Mouse (Mus musculus): ENCODE results near the gene Txn1. TPM values are rescaled to one million over a fixed set of nuclear protein-coding genes. Genes with fewer than 3 reads are reported as not detected.

Txn1 gene
- polyA plus RNA-seq, 1 experiment = 69.7 TPM

DNA sequence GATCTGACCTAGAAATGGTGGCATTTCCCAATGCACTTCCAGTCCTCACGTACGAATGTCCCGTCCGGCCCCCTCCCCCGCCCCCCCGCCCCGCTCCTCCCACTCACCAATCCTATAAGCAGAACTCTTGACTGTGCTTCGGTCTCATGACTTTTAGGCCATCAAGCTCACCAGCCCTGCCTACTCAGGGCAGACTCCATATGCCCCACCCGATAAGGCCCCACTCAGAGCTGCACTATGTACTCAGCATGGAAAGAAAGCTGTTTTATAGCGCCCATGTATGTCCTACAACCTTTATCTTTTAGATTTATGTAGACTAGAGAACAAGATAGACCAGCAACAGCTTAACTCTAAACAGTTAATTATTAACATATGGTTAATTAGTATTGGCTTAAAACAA, 9.2 kb downstream of the Txn1 start:
- no peak overlapping the region for H3K4me3 ChIP-seq (ENCODE audit: extremely low read depth, insufficient read depth, insufficient read length)
- peaks cover 32% of the 10 kb centered on the region for H3K36me3 ChIP-seq (ENCODE audit: control insufficient read depth, insufficient read depth, low read length)
- no peak overlapping the region for H3K27ac ChIP-seq (ENCODE audit: insufficient read depth, low read length)
- DNase-seq (ENCODE audit: low read depth in 1 of 2, low spot score in 2 of 2) = no peak
- H3K4me1 ChIP-seq (ENCODE audit: control insufficient read depth, insufficient read depth, insufficient read length) = no peaks in the 10 kb centered on the region
- TF ChIP-seq CTCF (IDR thresholded peaks at IDR 0.05; ENCODE audit: extremely low read depth, insufficient read depth, insufficient read length, insufficient replicate concordance) (no peak), POLR2A (IDR thresholded peaks at IDR 0.05; ENCODE audit: low read depth, low read length) (no peak)
- 92% methylated on average over 10 of the region's 10 CpGs for WGBS
- no peaks in the 10 kb centered on the region for H3K27me3 ChIP-seq (ENCODE audit: control insufficient read depth, insufficient read depth, low read length)

- H3K36me3 ChIP-seq (ENCODE audit: control insufficient read depth, insufficient read depth, low read length) = peaks cover 7% of the 10 kb centered on the region
- no peak for TF ChIP-seq POLR2A (IDR thresholded peaks at IDR 0.05; ENCODE audit: low read depth, low read length)
- no peak for TF ChIP-seq CTCF (IDR thresholded peaks at IDR 0.05; ENCODE audit: extremely low read depth, insufficient read depth, insufficient read length, insufficient replicate concordance)
- H3K4me1 ChIP-seq (ENCODE audit: control insufficient read depth, insufficient read depth, insufficient read length) = no peaks in the 10 kb centered on the region
- H3K4me3 ChIP-seq (ENCODE audit: extremely low read depth, insufficient read depth, insufficient read length) = no peak overlapping the region
- no peaks in the 10 kb centered on the region for H3K27me3 ChIP-seq (ENCODE audit: control insufficient read depth, insufficient read depth, low read length)
- WGBS = 92% methylated on average over 2 of the region's 2 CpGs
- H3K27ac ChIP-seq (ENCODE audit: insufficient read depth, low read length) = no peak overlapping the region
- no peak for DNase-seq (ENCODE audit: low read depth in 1 of 2, low spot score in 2 of 2)
Measured at GRCm38 (mm10) chr4:57942892-57943291, 13.3 kb downstream of the Txn1 start.

GRCm38 (mm10) chr4:57940631-57941030, 15.6 kb downstream of the Txn1 start:
- no peak for DNase-seq (ENCODE audit: low read depth in 1 of 2, low spot score in 2 of 2)
- 88% methylated on average over 4 of the region's 4 CpGs for WGBS
- no peak overlapping the region for H3K4me3 ChIP-seq (ENCODE audit: extremely low read depth, insufficient read depth, insufficient read length)
- no peak for TF ChIP-seq CTCF (IDR thresholded peaks at IDR 0.05; ENCODE audit: extremely low read depth, insufficient read depth, insufficient read length, insufficient replicate concordance)
- TF ChIP-seq POLR2A (IDR thresholded peaks at IDR 0.05; ENCODE audit: low read depth, low read length) = no peak
- H3K27me3 ChIP-seq (ENCODE audit: control insufficient read depth, insufficient read depth, low read length) = no peaks in the 10 kb centered on the region
- no peak overlapping the region for H3K27ac ChIP-seq (ENCODE audit: insufficient read depth, low read length)
- no peaks in the 10 kb centered on the region for H3K4me1 ChIP-seq (ENCODE audit: control insufficient read depth, insufficient read depth, insufficient read length)
- peaks cover 5% of the 10 kb centered on the region for H3K36me3 ChIP-seq (ENCODE audit: control insufficient read depth, insufficient read depth, low read length)

- DNase-seq (ENCODE audit: low read depth in 1 of 2, low spot score in 2 of 2) = no peak
- TF ChIP-seq CTCF (IDR thresholded peaks at IDR 0.05; ENCODE audit: extremely low read depth, insufficient read depth, insufficient read length, insufficient replicate concordance) = no peak
- no peak for TF ChIP-seq POLR2A (IDR thresholded peaks at IDR 0.05; ENCODE audit: low read depth, low read length)
- Histone ChIP-seq H3K36me3 (ENCODE audit: control insufficient read depth, insufficient read depth, low read length) (no peaks in the 10 kb centered on the region), H3K27me3 (ENCODE audit: control insufficient read depth, insufficient read depth, low read length) (no peaks in the 10 kb centered on the region), H3K4me1 (ENCODE audit: control insufficient read depth, insufficient read depth, insufficient read length) (no peaks in the 10 kb centered on the region), H3K27ac (ENCODE audit: insufficient read depth, low read length) (no peak overlapping the region), H3K4me3 (ENCODE audit: extremely low read depth, insufficient read depth, insufficient read length) (no peak overlapping the region)
- WGBS = 82% methylated on average over 6 of the region's 6 CpGs
Measured at GRCm38 (mm10) chr4:57937292-57937691, 18.9 kb downstream of the Txn1 start.

- no peak for TF ChIP-seq POLR2A (IDR thresholded peaks at IDR 0.05; ENCODE audit: low read depth, low read length)
- 83% methylated on average over 5 of the region's 5 CpGs for WGBS
- no peaks in the 10 kb centered on the region for H3K27me3 ChIP-seq (ENCODE audit: control insufficient read depth, insufficient read depth, low read length)
- no peaks in the 10 kb centered on the region for H3K36me3 ChIP-seq (ENCODE audit: control insufficient read depth, insufficient read depth, low read length)
- H3K4me3 ChIP-seq (ENCODE audit: extremely low read depth, insufficient read depth, insufficient read length) = no peak overlapping the region
- no peaks in the 10 kb centered on the region for H3K4me1 ChIP-seq (ENCODE audit: control insufficient read depth, insufficient read depth, insufficient read length)
- no peak overlapping the region for H3K27ac ChIP-seq (ENCODE audit: insufficient read depth, low read length)
- DNase-seq (ENCODE audit: low read depth in 1 of 2, low spot score in 2 of 2) = no peak
Measured at GRCm38 (mm10) chr4:57934181-57934580, 22.0 kb downstream of the Txn1 start.

- 18% methylated on average over 5 of the region's 5 CpGs for WGBS
- H3K36me3 ChIP-seq (ENCODE audit: control insufficient read depth, insufficient read depth, low read length) = no peaks in the 10 kb centered on the region
- H3K4me1 ChIP-seq (ENCODE audit: control insufficient read depth, insufficient read depth, insufficient read length) = no peaks in the 10 kb centered on the region
- TF ChIP-seq POLR2A (IDR thresholded peaks at IDR 0.05; ENCODE audit: low read depth, low read length) (no peak), CTCF (IDR thresholded peaks at IDR 0.05; ENCODE audit: extremely low read depth, insufficient read depth, insufficient read length, insufficient replicate concordance) (no peak)
- no peak overlapping the region for H3K4me3 ChIP-seq (ENCODE audit: extremely low read depth, insufficient read depth, insufficient read length)
- DNase-seq (ENCODE audit: low read depth in 1 of 2, low spot score in 2 of 2) = no peak
- no peaks in the 10 kb centered on the region for H3K27me3 ChIP-seq (ENCODE audit: control insufficient read depth, insufficient read depth, low read length)
- H3K27ac ChIP-seq (ENCODE audit: insufficient read depth, low read length) = no peak overlapping the region
Measured at GRCm38 (mm10) chr4:57930559-57931170, 25.5 kb downstream of the Txn1 start.

DNA sequence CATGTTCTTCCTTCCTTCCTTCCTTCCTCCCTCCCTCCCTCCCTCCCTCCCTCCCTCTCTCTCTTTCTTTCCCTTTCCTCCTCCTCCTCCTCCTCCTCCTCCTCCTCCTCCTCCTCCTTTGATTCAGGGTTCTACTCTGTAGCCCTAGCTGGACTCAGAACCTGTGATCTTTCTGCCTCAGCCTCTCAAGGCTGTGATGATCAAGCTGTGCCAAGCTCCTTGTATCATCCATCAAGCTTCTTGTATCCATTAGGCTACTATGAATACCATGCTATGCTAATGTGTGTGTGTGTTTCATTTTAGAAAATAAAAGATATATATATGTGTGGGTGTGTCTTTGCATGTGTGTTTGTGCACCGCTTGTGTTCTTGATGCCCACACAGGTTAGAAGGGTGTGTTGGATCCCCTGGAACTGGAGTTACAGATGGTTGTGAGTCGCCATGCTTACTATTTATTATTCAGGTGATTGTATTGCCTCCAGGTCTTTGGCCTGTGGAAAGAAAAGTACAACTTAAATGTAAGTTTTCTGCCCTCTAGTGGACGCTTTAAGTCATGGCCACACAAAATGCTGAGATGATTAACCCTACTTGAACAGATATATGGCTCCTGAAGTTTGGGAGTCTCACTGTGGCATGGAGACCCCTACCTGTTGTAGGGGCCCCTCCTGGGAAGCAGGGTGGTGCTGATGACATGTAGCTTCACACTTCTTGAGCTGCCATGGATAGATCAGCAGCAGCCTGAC, 28.6 kb downstream of the Txn1 start:
- no peak for TF ChIP-seq CTCF (IDR thresholded peaks at IDR 0.05; ENCODE audit: extremely low read depth, insufficient read depth, insufficient read length, insufficient replicate concordance)
- no peak for TF ChIP-seq POLR2A (IDR thresholded peaks at IDR 0.05; ENCODE audit: low read depth, low read length)
- no peak overlapping the region for H3K27ac ChIP-seq (ENCODE audit: insufficient read depth, low read length)
- no peak for DNase-seq (ENCODE audit: low read depth in 1 of 2, low spot score in 2 of 2)
- 35% methylated on average over 3 of the region's 3 CpGs for WGBS
- no peaks in the 10 kb centered on the region for H3K27me3 ChIP-seq (ENCODE audit: control insufficient read depth, insufficient read depth, low read length)
- H3K4me3 ChIP-seq (ENCODE audit: extremely low read depth, insufficient read depth, insufficient read length) = no peak overlapping the region
- H3K4me1 ChIP-seq (ENCODE audit: control insufficient read depth, insufficient read depth, insufficient read length) = no peaks in the 10 kb centered on the region
- H3K36me3 ChIP-seq (ENCODE audit: control insufficient read depth, insufficient read depth, low read length) = no peaks in the 10 kb centered on the region
